Mouse (Mus musculus) thymus, adult 2 months (tissue): Measurements from ENCODE around the gene Tra2a. TPM values are rescaled to one million over a fixed set of nuclear protein-coding genes. Genes with fewer than 3 reads are reported as not detected.

Source experiments
- DNase-seq: peaks from one replicate; pipeline ENCODE4 v3.0.0; 2021
- H3K27ac ChIP-seq: fragments of 200-500 bp; 2 replicates; pipeline ENCODE4 v1.5.1; 2012; ENCODE audit warnings: low read length, control low read depth; ENCODE audit not compliant: control insufficient read depth, insufficient read depth
- H3K27me3 ChIP-seq: fragments of 200-500 bp; 2 replicates; pipeline ENCODE4 v1.6.1; 2012; ENCODE audit warnings: mild to moderate bottlenecking, low read length, moderate library complexity, mixed read lengths; ENCODE audit not compliant: control insufficient read depth, insufficient read depth
- H3K36me3 ChIP-seq: fragments of 200-500 bp; 2 replicates; pipeline ENCODE4 v1.6.1; 2012; ENCODE audit warnings: mild to moderate bottlenecking, low read length, moderate library complexity; ENCODE audit not compliant: control insufficient read depth, insufficient read depth
- H3K4me1 ChIP-seq: fragments of 200-500 bp; replicated peaks from 2 replicates; pipeline ENCODE4 v1.6.1; 2012; ENCODE audit warnings: low read length; ENCODE audit not compliant: control insufficient read depth, insufficient read depth
- H3K4me3 ChIP-seq: fragments of 200-500 bp; 2 replicates; pipeline ENCODE4 v1.5.1; 2012; ENCODE audit warnings: mild to moderate bottlenecking, low read length, control low read depth, moderate library complexity; ENCODE audit not compliant: control insufficient read depth, insufficient read depth
- CTCF ChIP-seq: fragments of 200-500 bp; IDR thresholded peaks from 2 replicates; pipeline ENCODE4 v1.5.1; 2012; ENCODE audit warnings: mild to moderate bottlenecking, control low read depth, low read length, moderate library complexity, borderline replicate concordance; ENCODE audit not compliant: control insufficient read depth, poor library complexity, insufficient read depth; ENCODE audit errors: extremely low read depth
- POLR2A ChIP-seq: fragments of 200-500 bp; IDR thresholded peaks from 2 replicates; pipeline ENCODE4 v1.6.1; 2012; ENCODE audit warnings: mild to moderate bottlenecking, low read length, control low read depth, moderate library complexity; ENCODE audit not compliant: control insufficient read depth, poor library complexity, insufficient read depth; ENCODE audit errors: extremely low read depth
- WGBS: fragments of 180-500 bp; shearing (Covaris S2); methylation state at CpG from one replicate; pipeline ENCODE4 v1.1.7; 2018; 5-methylcytosine and 5-hydroxymethylcytosine counted together
- polyA plus RNA-seq: library from polyadenylated mRNA; depleted of rRNA; stranded (reverse); fragments of >200 nt; gene quantifications from 2 replicates; pipeline ENCODE4 v1.2.3, GENCODE M21; 2012

The Tra2a gene
- polyA plus RNA-seq, 1 experiment = 69.0 TPM

- no peak for TF ChIP-seq POLR2A
- TF ChIP-seq CTCF = no peak
- Histone ChIP-seq H3K36me3 (0 out of 2 replicates have a peak, but pooled peaks cover under 1% of the 10 kb centered on the region), H3K27ac (peak overlapping the region; percentile 58), H3K27me3 (no peaks in the 10 kb centered on the region), H3K4me3 (peak overlapping the region; percentile 67), H3K4me1 (peaks cover 4% of the 10 kb centered on the region)
- peak; percentile 57 for DNase-seq
- under 1% methylated on average over 71 of the region's 71 CpGs for WGBS
Measured at GRCm38 (mm10) chr6:49263081-49263846, 569 bp downstream of the Tra2a start.

GRCm38 (mm10) chr6:49262421-49262820 lies 1.4 kb downstream of the Tra2a start:
- Histone ChIP-seq H3K36me3 (0 out of 2 replicates have a peak, but pooled peaks cover 4% of the 10 kb centered on the region), H3K27ac (no peak overlapping the region), H3K4me1 (peaks cover 4% of the 10 kb centered on the region), H3K4me3 (0 out of 2 replicates have a peak overlapping the region, but pooled peaks have one; percentile 22), H3K27me3 (no peaks in the 10 kb centered on the region)
- no peak for DNase-seq
- TF ChIP-seq POLR2A (no peak), CTCF (no peak)
- 4% methylated on average over 9 of the region's 9 CpGs for WGBS

GRCm38 (mm10) chr6:49259711-49260110 lies 4.1 kb downstream of the Tra2a start:
- WGBS = 78% methylated on average over 5 of the region's 5 CpGs
- TF ChIP-seq CTCF = no peak
- no peak for TF ChIP-seq POLR2A
- no peak for DNase-seq
- H3K27me3 ChIP-seq = no peaks in the 10 kb centered on the region
- no peak overlapping the region for H3K4me3 ChIP-seq
- H3K4me1 ChIP-seq = peaks cover 4% of the 10 kb centered on the region
- H3K36me3 ChIP-seq = 0 out of 2 replicates have a peak, but pooled peaks cover 4% of the 10 kb centered on the region
- no peak overlapping the region for H3K27ac ChIP-seq

- Histone ChIP-seq H3K27ac (no peak overlapping the region), H3K27me3 (no peaks in the 10 kb centered on the region), H3K4me3 (no peak overlapping the region), H3K4me1 (peaks cover 4% of the 10 kb centered on the region), H3K36me3 (0 out of 2 replicates have a peak, but pooled peaks cover 4% of the 10 kb centered on the region)
- no peak for TF ChIP-seq POLR2A
- TF ChIP-seq CTCF = no peak
- 90% methylated on average over 2 of the region's 2 CpGs for WGBS
- DNase-seq = no peak
Measured at GRCm38 (mm10) chr6:49257880-49258279, 6.0 kb downstream of the Tra2a start.

- no peak for DNase-seq
- Histone ChIP-seq H3K27me3 (no peaks in the 10 kb centered on the region), H3K4me3 (no peak overlapping the region), H3K36me3 (peaks cover 38% of the 10 kb centered on the region), H3K27ac (no peak overlapping the region), H3K4me1 (no peaks in the 10 kb centered on the region)
- no peak for TF ChIP-seq POLR2A
- 97% methylated on average over 8 of the region's 8 CpGs for WGBS
Measured at GRCm38 (mm10) chr6:49252207-49252606, 11.6 kb downstream of the Tra2a start.

- DNase-seq = no peak
- Histone ChIP-seq H3K36me3 (peaks cover 45% of the 10 kb centered on the region), H3K4me3 (no peak overlapping the region), H3K4me1 (no peaks in the 10 kb centered on the region), H3K27me3 (no peaks in the 10 kb centered on the region), H3K27ac (no peak overlapping the region)
- TF ChIP-seq CTCF (no peak), POLR2A (no peak)
- 100% methylated on average over 2 of the region's 2 CpGs for WGBS
Measured at GRCm38 (mm10) chr6:49251199-49251598, 12.6 kb downstream of the Tra2a start.

- Histone ChIP-seq H3K36me3 (peaks cover 78% of the 10 kb centered on the region), H3K4me3 (no peak overlapping the region), H3K27ac (no peak overlapping the region), H3K27me3 (no peaks in the 10 kb centered on the region), H3K4me1 (no peaks in the 10 kb centered on the region)
- WGBS = 54% methylated on average over 2 of the region's 2 CpGs
- DNase-seq = no peak
- TF ChIP-seq CTCF (no peak), POLR2A (no peak)
Measured at GRCm38 (mm10) chr6:49247246-49247645, 16.6 kb downstream of the Tra2a start.
